Mouse (Mus musculus) heart, adult 2 months (tissue): Measurements from ENCODE around the gene Filip1l. TPM values are rescaled to one million over a fixed set of nuclear protein-coding genes. Genes with fewer than 3 reads are reported as not detected.

Experiments used
- DNase-seq, 2 experiments: peaks; one replicate each; pipeline ENCODE4 v3.0.0; 2021
- H3K27ac ChIP-seq: fragments of 200-600 bp; 2 replicates; pipeline ENCODE4 v1.8.1; 2022
- H3K27me3 ChIP-seq: fragments of 200-500 bp; 2 replicates; pipeline ENCODE4 v1.6.1; 2012; ENCODE audit warnings: mild to moderate bottlenecking, low read length, inconsistent platforms, mixed read lengths; ENCODE audit not compliant: control insufficient read depth, insufficient read depth
- H3K36me3 ChIP-seq: fragments of 200-500 bp; 2 replicates; pipeline ENCODE4 v1.6.1; 2012; ENCODE audit warnings: low read length, inconsistent platforms; ENCODE audit not compliant: control insufficient read depth, insufficient read depth
- H3K4me1 ChIP-seq: fragments of 200-500 bp; 2 replicates; pipeline ENCODE4 v1.6.1; 2011; ENCODE audit warnings: low read length; ENCODE audit not compliant: control insufficient read depth, insufficient read depth
- H3K4me3 ChIP-seq: fragments of 200-600 bp; 2 replicates; pipeline ENCODE4 v1.8.1; 2022
- H3K79me2 ChIP-seq: fragments of 200-500 bp; replicated peaks from 2 replicates; pipeline ENCODE4 v1.6.1; 2012; ENCODE audit warnings: mild to moderate bottlenecking, inconsistent platforms, low read length, moderate library complexity, mixed read lengths; ENCODE audit not compliant: control insufficient read depth, insufficient read depth
- H3K9ac ChIP-seq: fragments of 200-500 bp; 2 replicates; pipeline ENCODE4 v1.6.1; 2012; ENCODE audit warnings: low read depth, mild to moderate bottlenecking, control low read depth, inconsistent platforms, low read length, mixed read lengths
- CTCF ChIP-seq: fragments of 200-600 bp; IDR thresholded peaks from 2 replicates; pipeline ENCODE4 v1.8.1; 2022; ENCODE audit warnings: antibody characterized with exemption, mild to moderate bottlenecking, moderate library complexity
- EP300 ChIP-seq: fragments of 200-500 bp; IDR thresholded peaks from 2 replicates; pipeline ENCODE4 v1.6.1; 2011; ENCODE audit warnings: low read depth, low read length, control low read depth; ENCODE audit not compliant: insufficient read depth
- POLR2A ChIP-seq: fragments of 200-500 bp; IDR thresholded peaks from 2 replicates; pipeline ENCODE4 v1.6.1; 2011; ENCODE audit warnings: mild to moderate bottlenecking, low read depth, low read length, control low read depth; ENCODE audit not compliant: insufficient read depth
- WGBS: fragments of 180-500 bp; shearing (Covaris S2); methylation state at CpG from one replicate; pipeline ENCODE4 v1.1.7; 2018; 5-methylcytosine and 5-hydroxymethylcytosine counted together
- intact Hi-C: fragments of 180-260 bp; cut with DNase I; formaldehyde crosslinking; loops from one replicate; pipeline ENCODE4 v1.15.1; 2025
- polyA plus RNA-seq: library from polyadenylated mRNA; depleted of rRNA; stranded (reverse); fragments of >200 nt; gene quantifications from 2 replicates; pipeline ENCODE4 v1.2.3, GENCODE M21; 2012; rRNA removed
- total RNA-seq, 2 experiments: library from RNA; stranded (reverse); gene quantifications; 2 replicates each; pipeline ENCODE4 v1.2.3; 2021

The Filip1l gene
- total and polyA plus RNA-seq, 3 experiments = 9.2 to 36.3 (median 35.0) TPM

GRCm38 (mm10) chr16:57606444-57607227 lies 253.7 kb downstream of the Filip1l start, which contains the start of gene Cmss1:
Gene Cmss1, minus strand, starts transcription at chr16:57606864.
- H3K27ac ChIP-seq = peak within 1 kb of the TSS; percentile 87
- H3K9ac ChIP-seq = peak within 1 kb of the TSS; percentile 93
- peak within 1 kb of the TSS; percentile 75 for H3K4me3 ChIP-seq
- 0 out of 2 replicates have a peak, but pooled peaks cover 1% of the 10 kb centered on the region for H3K79me2 ChIP-seq
- intact Hi-C loops = loop anchor here (10.0 kb wide), 2 partner anchors 482 to 798 kb away; partner anchors contain the start of genes Dcbld2 and Tomm70a
- DNase-seq = peak; percentile 85 to 89
- no peaks in the 10 kb centered on the region for H3K27me3 ChIP-seq
- TF ChIP-seq CTCF = no peak
- TF ChIP-seq POLR2A = peak; percentile 37; the same call in 1 of the 2 replicates
- TF ChIP-seq EP300 = 0 out of 2 replicates have a peak, but pooled peaks have one; percentile 31
- H3K4me1 ChIP-seq = no peaks in the 10 kb centered on the region
- no peaks in the 10 kb centered on the region for H3K36me3 ChIP-seq
- WGBS = under 1% methylated on average over 64 of the region's 64 CpGs

- intact Hi-C loops = loop anchor here (5.0 kb wide), 1 partner anchor 671 kb away; no protein-coding TSS in a partner anchor
- H3K27me3 ChIP-seq = no peaks in the 10 kb centered on the region
- no peaks in the 10 kb centered on the region for H3K36me3 ChIP-seq
- H3K4me3 ChIP-seq = no peak overlapping the region
- H3K9ac ChIP-seq = no peak overlapping the region
- 0% methylated on average over 1 of the region's 1 CpGs for WGBS
- no peaks in the 10 kb centered on the region for H3K79me2 ChIP-seq
- no peak for DNase-seq
- TF ChIP-seq CTCF (peak; percentile 90), EP300 (no peak)
- no peaks in the 10 kb centered on the region for H3K4me1 ChIP-seq
- no peak overlapping the region for H3K27ac ChIP-seq
Observed at GRCm38 (mm10) chr16:57611768-57612167, 258.9 kb downstream of the Filip1l start.

Other genes with a start within 250 kb of the Filip1l start
- gene Tomm70a, start 231.4 kb upstream of the Filip1l start, total RNA-seq = 10 to 100 TPM; 41.8 to 44.1 TPM
- gene Tomm70a, start 231.4 kb upstream of the Filip1l start, polyA plus RNA-seq = 10.6 and 21.7 TPM in 2 replicates
- 10 to 100 TPM; 27.4 to 35.4 TPM for gene Nit2, start 185.8 kb upstream of the Filip1l start, total RNA-seq
- 19.3 and 27.5 TPM in 2 replicates for gene Nit2, start 185.8 kb upstream of the Filip1l start, polyA plus RNA-seq
- 10 to 100 TPM; 25.3 to 26.1 TPM for gene Tbc1d23, start 121.6 kb upstream of the Filip1l start, total RNA-seq
- gene Tbc1d23, start 121.6 kb upstream of the Filip1l start, polyA plus RNA-seq = 7.7 and 21.2 TPM in 2 replicates
- not detected for gene Tmem30c, start 60.2 kb upstream of the Filip1l start, total RNA-seq
- not detected in 2 replicates for gene Tmem30c, start 60.2 kb upstream of the Filip1l start, polyA plus RNA-seq